Mouse (Mus musculus) forebrain, embryonic 11.5 days (tissue): ENCODE measurements around the gene Cacng1. TPM values are rescaled to one million over a fixed set of nuclear protein-coding genes. Genes with fewer than 3 reads are reported as not detected.

ENCODE experiments used
- ATAC-seq: fragments of 200-750 bp; cut with Nextera tagmentation; replicated peaks from 2 replicates; pipeline ENCODE4 v1.8.0; 2017; ENCODE audit warnings: moderate TSS enrichment; ENCODE audit not compliant: low FRiP score
- DNase-seq: peaks from one replicate; pipeline ENCODE4 v3.0.0-alpha.2; 2017; ENCODE audit warnings: low spot score
- H3K27ac ChIP-seq: fragments of 300-500 bp; sonication (generic); 2 replicates; pipeline ENCODE4 v1.5.1; 2014; ENCODE audit warnings: low read depth, low read length
- H3K27me3 ChIP-seq: fragments of 300-500 bp; sonication (generic); 2 replicates; pipeline ENCODE4 v1.6.1; 2014; ENCODE audit warnings: mild to moderate bottlenecking, low read length, mixed read lengths; ENCODE audit not compliant: control insufficient read depth, insufficient read depth
- H3K36me3 ChIP-seq: fragments of 300-500 bp; sonication (generic); 2 replicates; pipeline ENCODE4 v1.6.1; 2014; ENCODE audit warnings: mild to moderate bottlenecking, low read length, moderate library complexity, mixed read lengths; ENCODE audit not compliant: control insufficient read depth, insufficient read depth
- H3K4me1 ChIP-seq: fragments of 300-500 bp; sonication (generic); replicated peaks from 2 replicates; pipeline ENCODE4 v1.6.1; 2014; ENCODE audit warnings: low read length, mixed read lengths; ENCODE audit not compliant: control insufficient read depth, insufficient read depth
- H3K4me2 ChIP-seq: fragments of 300-500 bp; sonication (generic); 2 replicates; pipeline ENCODE4 v1.6.1; 2014; ENCODE audit warnings: low read depth, mild to moderate bottlenecking, low read length, moderate library complexity, mixed read lengths; ENCODE audit not compliant: severe bottlenecking
- H3K4me3 ChIP-seq: fragments of 300-500 bp; sonication (generic); 2 replicates; pipeline ENCODE4 v1.5.1; 2014; ENCODE audit warnings: low read depth, low read length
- H3K9ac ChIP-seq: fragments of 300-500 bp; sonication (generic); 2 replicates; pipeline ENCODE4 v1.6.1; 2014; ENCODE audit warnings: low read length
- H3K9me3 ChIP-seq: fragments of 300-500 bp; sonication (generic); 2 replicates; pipeline ENCODE4 v1.6.1; 2016; ENCODE audit warnings: low read length, mixed read lengths; ENCODE audit not compliant: control insufficient read depth
- WGBS: fragments of 180-500 bp; shearing (Covaris S2); extraction: QIAGEN DNeasy Blood & Tissue Kit; methylation state at CpG from one replicate; pipeline ENCODE4 v1.1.7; 2014; 5-methylcytosine and 5-hydroxymethylcytosine counted together
- polyA plus RNA-seq: library from polyadenylated mRNA; unstranded; fragments of >200 nt; fragmentation: Nextera tagmentation; extraction: Ambion mirVana; gene quantifications from 2 replicates; pipeline ENCODE4 v1.2.1, GENCODE M21; 2014

Gene Cacng1
- polyA plus RNA-seq, 1 experiment from 2014 or later, result not detected

DNA sequence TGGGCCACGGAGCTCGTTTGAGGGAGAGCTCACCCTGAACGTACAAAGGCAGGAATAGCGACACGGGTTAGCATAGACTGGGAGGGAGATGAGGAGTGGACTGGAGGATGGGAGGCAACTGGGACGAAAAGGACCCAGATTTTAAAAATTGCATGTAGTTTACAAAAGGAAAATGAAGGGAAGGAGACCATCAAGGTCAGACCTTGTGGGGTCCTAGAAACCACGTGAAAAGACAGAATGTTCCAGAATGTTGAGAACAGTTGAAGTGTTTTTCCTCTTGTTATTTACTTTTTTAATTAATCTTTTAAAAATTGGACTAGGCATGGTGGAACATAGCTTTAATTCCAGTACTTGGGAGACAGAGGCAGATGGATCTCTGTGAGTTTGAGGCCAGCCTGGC lies 4.7 kb upstream of the Cacng1 start:
- DNase-seq (no peak), ATAC-seq (no peak)
- no peak overlapping the region for H3K4me3 ChIP-seq
- H3K27me3 ChIP-seq, result no peaks in the 10 kb centered on the region
- no peaks in the 10 kb centered on the region for H3K4me1 ChIP-seq
- H3K9me3 ChIP-seq, result no peaks in the 10 kb centered on the region
- H3K27ac ChIP-seq, result no peak overlapping the region
- no peaks in the 10 kb centered on the region for H3K36me3 ChIP-seq
- 83% methylated on average over 7 of the region's 7 CpGs for WGBS
- no peak overlapping the region for H3K9ac ChIP-seq
- no peak overlapping the region for H3K4me2 ChIP-seq

DNA sequence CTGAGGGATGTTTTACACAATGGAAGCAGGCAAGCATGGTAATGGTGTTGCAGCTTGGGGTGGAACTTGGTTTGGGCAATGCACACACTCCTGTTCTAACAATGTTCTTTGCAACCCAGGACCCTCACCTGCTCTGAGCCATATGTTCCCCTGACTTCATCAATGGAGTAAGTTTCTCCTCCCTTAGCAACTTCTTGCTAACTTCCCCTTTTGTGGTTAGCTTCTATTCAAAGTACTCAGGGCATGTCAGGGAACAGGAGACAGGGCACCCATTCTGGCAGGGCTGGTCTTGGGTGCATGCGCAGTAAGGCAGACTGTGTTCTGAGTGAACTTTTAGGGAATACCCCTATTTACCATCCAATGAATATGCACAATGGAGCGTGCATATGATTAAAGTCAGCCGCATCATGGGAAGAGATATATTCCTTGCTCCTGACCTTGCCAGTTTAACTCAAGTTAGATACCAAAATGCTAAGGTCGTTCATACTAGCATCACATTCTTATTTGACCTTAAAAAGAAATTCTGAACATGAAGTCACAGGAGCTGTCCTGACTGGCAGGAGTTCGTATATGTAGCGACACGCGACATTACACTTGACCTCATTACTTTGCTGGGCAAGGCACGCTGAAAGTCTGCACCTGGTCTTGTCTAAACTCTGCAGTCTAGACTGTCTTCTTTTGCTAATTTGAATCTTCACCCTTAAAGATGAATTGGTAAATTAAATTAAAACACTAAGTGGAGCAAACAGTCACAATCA lies 4.1 kb upstream of the Cacng1 start:
- Histone ChIP-seq H3K4me1 (no peaks in the 10 kb centered on the region), H3K27ac (no peak overlapping the region)
- no peak for ATAC-seq

DNA sequence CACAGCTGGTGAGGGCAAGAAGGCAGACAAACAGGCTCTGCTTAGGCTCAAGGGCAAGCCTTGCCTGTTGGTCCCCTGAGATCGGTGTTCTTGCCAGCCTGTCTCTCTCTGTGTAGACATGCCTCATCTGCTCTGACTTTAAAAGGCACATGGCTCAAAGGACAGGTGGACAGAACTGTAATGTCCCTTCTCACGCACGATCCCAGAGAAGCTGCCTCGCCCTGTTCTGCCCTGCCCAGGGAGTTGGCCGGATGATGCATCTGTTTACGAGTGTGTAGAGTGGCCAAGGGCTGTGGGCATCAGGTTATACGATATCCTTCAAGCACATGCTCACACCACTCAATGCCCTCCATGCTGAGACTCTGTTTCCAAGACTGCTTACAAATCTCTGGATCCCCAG lies 2.0 kb downstream of the Cacng1 start:
- Histone ChIP-seq H3K4me3 (no peak overlapping the region), H3K4me1 (no peaks in the 10 kb centered on the region), H3K9me3 (no peaks in the 10 kb centered on the region), H3K27ac (no peak overlapping the region), H3K27me3 (no peaks in the 10 kb centered on the region; the same call in 1 of the 2 replicates), H3K9ac (no peak overlapping the region), H3K4me2 (no peak overlapping the region), H3K36me3 (no peaks in the 10 kb centered on the region)
- WGBS, result 89% methylated on average over 7 of the region's 7 CpGs
- ATAC-seq (no peak), DNase-seq (no peak)

More for the DNA sequence above, 4.1 kb upstream of the Cacng1 start:
- 89% methylated on average over 9 of the region's 9 CpGs for WGBS
- no peak for DNase-seq
- Histone ChIP-seq H3K27me3 (no peaks in the 10 kb centered on the region), H3K9ac (no peak overlapping the region), H3K9me3 (no peaks in the 10 kb centered on the region), H3K4me2 (no peak overlapping the region), H3K36me3 (no peaks in the 10 kb centered on the region), H3K4me3 (no peak overlapping the region)

DNA sequence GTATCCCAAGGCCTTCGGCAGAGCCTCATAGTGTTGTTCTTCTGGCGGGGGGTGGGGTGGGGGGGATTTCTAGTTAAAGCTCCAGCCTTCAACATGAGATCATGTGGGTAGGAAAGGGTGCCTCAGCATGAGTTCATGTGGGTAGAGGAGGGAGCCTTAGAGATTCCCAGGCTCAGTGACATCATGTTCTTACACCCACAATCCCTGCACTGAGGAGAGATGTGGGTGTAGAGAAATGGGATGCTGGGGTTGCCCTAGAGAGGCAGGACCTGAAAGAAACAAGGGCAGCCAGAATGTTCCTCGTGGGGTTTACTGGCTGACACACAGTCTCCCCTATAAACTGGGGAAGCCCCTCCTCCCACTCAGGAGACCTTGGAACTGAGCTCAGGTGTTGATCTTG lies 5.9 kb downstream of the Cacng1 start:
- Histone ChIP-seq H3K27me3 (no peaks in the 10 kb centered on the region; the same call in 1 of the 2 replicates), H3K4me3 (no peak overlapping the region), H3K9ac (no peak overlapping the region), H3K36me3 (no peaks in the 10 kb centered on the region), H3K27ac (no peak overlapping the region), H3K9me3 (no peaks in the 10 kb centered on the region), H3K4me1 (peaks cover 10% of the 10 kb centered on the region; the same call in 1 of the 2 replicates), H3K4me2 (no peak overlapping the region)
- WGBS, result 74% methylated on average over 3 of the region's 3 CpGs
- ATAC-seq (no peak), DNase-seq (no peak)

DNA sequence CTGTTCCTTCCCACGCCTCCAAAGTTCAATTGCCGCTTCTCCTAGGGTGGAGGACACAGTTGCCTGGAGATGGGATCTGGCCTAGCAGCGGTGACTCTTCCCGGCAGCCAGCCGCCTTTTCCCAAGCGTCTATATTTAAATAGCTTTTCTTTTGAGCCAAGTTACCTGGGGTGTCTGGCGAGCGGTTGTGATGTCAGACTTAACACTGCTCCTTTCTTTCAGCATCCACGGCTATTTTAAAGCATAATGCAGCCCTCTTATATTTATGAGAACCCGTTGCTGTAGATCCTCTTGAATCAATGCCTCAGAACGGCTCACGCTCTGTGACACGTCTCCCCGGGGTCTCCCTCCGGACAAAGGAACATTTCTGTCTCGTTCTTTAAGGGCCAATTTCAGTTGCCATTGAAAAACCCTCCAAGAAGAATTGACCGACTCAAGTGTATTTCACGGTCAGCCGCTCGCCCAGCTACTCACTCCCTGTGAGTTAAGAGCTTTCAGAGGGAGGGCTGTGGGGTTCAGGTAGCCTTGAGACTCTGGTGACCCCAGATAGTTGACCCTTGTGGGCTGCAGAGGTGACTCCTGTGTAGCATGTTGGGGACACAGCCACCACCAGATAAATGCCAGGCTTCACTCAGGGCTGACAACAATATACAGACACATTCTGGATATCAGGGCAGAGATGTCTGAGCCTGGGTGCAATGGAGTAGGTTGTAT lies 8.3 kb downstream of the Cacng1 start:
- no peak overlapping the region for H3K4me3 ChIP-seq
- ATAC-seq (peak; percentile 46; the same call in 1 of the 2 replicates), DNase-seq (no peak)
- no peaks in the 10 kb centered on the region for H3K36me3 ChIP-seq
- H3K9ac ChIP-seq, result peak overlapping the region; percentile 24; the same call in 1 of the 2 replicates
- no peak overlapping the region for H3K27ac ChIP-seq
- H3K4me1 ChIP-seq, result peaks cover 11% of the 10 kb centered on the region; the same call in 1 of the 2 replicates
- no peaks in the 10 kb centered on the region for H3K9me3 ChIP-seq
- H3K4me2 ChIP-seq, result peak overlapping the region; percentile 24; the same call in 1 of the 2 replicates
- no peaks in the 10 kb centered on the region; the same call in 1 of the 2 replicates for H3K27me3 ChIP-seq
- WGBS, result 20% methylated on average over 20 of the region's 20 CpGs

DNA sequence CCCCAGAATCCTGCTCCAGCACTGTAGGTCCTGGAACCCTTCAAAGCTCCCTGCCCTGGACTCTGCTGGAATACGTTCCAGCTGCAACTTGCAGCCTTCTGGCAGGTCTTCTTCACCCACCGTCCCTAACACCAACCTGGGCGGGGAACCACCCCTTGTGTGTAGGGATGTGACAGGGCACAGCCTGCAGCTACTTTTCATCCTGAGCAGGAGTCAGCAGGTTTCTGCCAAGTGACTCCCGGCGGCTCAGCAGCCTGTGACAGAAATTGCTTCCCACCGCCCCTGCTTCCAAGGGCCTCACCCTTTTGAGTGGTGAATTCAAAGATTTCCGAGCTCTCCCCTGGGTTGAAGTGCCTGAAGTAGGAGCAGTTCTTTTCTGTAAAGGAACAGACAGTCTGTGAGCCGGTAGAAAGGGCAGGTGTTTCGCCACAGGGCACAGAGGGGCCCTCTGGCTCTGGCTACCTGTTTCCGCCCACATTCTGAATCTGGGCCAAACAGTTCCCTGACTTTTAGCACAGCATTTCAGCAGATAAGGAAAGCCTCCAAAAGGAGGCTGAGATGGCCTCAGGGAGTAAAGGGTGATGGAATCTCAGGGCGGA lies 10.7 kb downstream of the Cacng1 start:
- Histone ChIP-seq H3K4me2 (no peak overlapping the region), H3K36me3 (no peaks in the 10 kb centered on the region), H3K27me3 (no peaks in the 10 kb centered on the region), H3K4me3 (no peak overlapping the region), H3K9ac (no peak overlapping the region), H3K27ac (no peak overlapping the region), H3K4me1 (peaks cover 11% of the 10 kb centered on the region; the same call in 1 of the 2 replicates), H3K9me3 (no peaks in the 10 kb centered on the region)
- WGBS, result 76% methylated on average over 11 of the region's 11 CpGs
- no peak for ATAC-seq
- no peak for DNase-seq

DNA sequence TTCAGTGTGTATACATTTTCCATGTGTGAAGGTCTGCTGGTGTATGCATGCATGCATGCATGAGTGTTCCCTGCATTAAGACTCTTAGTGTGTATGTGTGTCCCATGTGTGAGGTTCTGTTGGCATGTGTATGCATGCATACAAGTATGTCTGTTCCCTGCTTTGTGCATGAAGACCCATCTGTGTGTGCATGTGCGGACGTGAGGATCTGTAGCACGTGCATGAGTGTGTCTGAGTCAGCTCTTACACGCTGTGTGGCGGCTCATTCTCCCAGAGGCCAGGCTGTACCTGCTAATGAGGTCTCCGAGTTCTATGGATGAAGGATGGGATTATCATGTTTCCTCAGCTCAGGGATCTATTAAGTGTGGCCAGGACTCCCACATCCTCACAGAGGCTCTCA lies 11.3 kb downstream of the Cacng1 start:
- no peak overlapping the region for H3K4me3 ChIP-seq
- H3K27ac ChIP-seq, result no peak overlapping the region
- WGBS, result 81% methylated on average over 6 of the region's 6 CpGs
- H3K4me2 ChIP-seq, result no peak overlapping the region
- no peak for ATAC-seq
- H3K4me1 ChIP-seq, result peaks cover 11% of the 10 kb centered on the region; the same call in 1 of the 2 replicates
- no peaks in the 10 kb centered on the region for H3K36me3 ChIP-seq
- H3K27me3 ChIP-seq, result no peaks in the 10 kb centered on the region
- H3K9me3 ChIP-seq, result no peaks in the 10 kb centered on the region
- H3K9ac ChIP-seq, result no peak overlapping the region
- DNase-seq, result no peak

DNA sequence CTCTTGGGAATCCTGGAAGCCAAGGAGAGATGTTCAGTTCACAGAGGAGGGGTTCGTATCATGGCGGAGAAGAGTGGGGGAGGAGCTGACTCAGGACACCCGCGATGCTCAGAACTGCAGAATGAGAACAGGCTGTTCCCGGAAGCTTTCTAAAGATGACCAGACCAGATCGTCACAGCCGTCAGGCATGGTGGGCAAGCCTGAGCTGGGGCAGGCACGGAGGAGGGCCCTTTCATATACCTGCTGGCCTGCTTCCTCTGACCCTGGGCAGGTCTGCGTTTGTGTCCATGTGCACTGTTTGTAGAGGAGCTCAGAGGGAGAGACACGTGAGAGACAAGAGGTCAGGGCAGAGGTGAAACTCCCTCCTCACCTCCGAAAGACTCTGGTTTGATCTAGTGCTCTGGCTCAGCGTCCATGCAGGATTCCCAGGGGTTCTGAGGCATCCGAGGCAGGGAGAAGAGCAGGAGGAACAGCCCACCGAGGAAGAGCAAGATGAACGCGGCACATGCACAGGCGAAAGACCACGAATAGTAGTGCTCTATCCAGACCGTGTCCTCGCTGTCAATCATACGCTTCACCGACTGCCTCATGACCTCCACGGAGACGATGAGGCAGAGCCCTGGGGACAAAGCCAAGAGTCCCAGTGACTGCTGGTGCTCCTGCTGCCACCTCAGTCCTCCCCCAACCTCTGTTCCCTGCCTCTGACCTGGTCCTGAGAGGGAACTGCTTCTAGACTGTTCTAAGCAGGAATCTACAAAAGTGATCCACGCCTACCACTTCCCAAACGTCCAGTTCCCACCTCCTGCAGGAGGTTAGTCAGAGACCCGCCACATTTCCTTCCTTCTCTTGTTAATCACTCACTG lies 12.8 kb downstream of the Cacng1 start:
- no peaks in the 10 kb centered on the region for H3K9me3 ChIP-seq
- no peak overlapping the region for H3K27ac ChIP-seq
- H3K4me1 ChIP-seq, result peaks cover 11% of the 10 kb centered on the region; the same call in 1 of the 2 replicates
- H3K36me3 ChIP-seq, result no peaks in the 10 kb centered on the region
- H3K4me3 ChIP-seq, result no peak overlapping the region
- ATAC-seq (no peak), DNase-seq (no peak)
- H3K4me2 ChIP-seq, result no peak overlapping the region
- WGBS, result 58% methylated on average over 27 of the region's 27 CpGs
- no peak overlapping the region for H3K9ac ChIP-seq
- no peaks in the 10 kb centered on the region for H3K27me3 ChIP-seq
